Mouse (Mus musculus) megakaryocyte, embryonic 14.5 days (primary cell): Measurements from ENCODE around the gene Ptpn13.

ENCODE experiments used
- FLI1 ChIP-seq: IDR thresholded peaks from 2 replicates; pipeline ENCODE4 v1.6.1; 2012; ENCODE audit warnings: low read length, inconsistent platforms, mixed read lengths
- GATA1 ChIP-seq: IDR thresholded peaks from 3 replicates; pipeline ENCODE4 v1.6.1; 2012; ENCODE audit warnings: mixed read lengths, low read length, inconsistent platforms, borderline replicate concordance

GRCm38 (mm10) chr5:103628499-103628898, 203.5 kb downstream of the Ptpn13 start:
- no peak for TF ChIP-seq GATA1
- no peak for TF ChIP-seq FLI1
